Mouse (Mus musculus) neural tube, embryonic 13.5 days (tissue): ENCODE results near the gene Gm11127. TPM values are rescaled to one million over a fixed set of nuclear protein-coding genes. Genes with fewer than 3 reads are reported as not detected.
A peak's percentile ranks its signal among the peaks of the same experiment; 100 is the strongest.
"Not testable (repeated sequence)": the region's sequence is repeated elsewhere in the genome, so short reads cannot be mapped to it uniquely, and the experiment has no call there.

Source experiments
- ATAC-seq: fragments of 200-750 bp; cut with Nextera tagmentation; 2 replicates; pipeline ENCODE4 v1.8.0; 2017; ENCODE audit warnings: low read depth, mild to moderate bottlenecking, moderate TSS enrichment, moderate library complexity
- H3K27ac ChIP-seq: fragments of 300-500 bp; sonication (generic); replicated peaks from 2 replicates; pipeline ENCODE4 v1.5.1; 2015; ENCODE audit warnings: moderate library complexity, mild to moderate bottlenecking, inconsistent platforms
- H3K27me3 ChIP-seq: fragments of 300-500 bp; sonication (generic); 2 replicates; pipeline ENCODE4 v1.6.1; 2015; ENCODE audit warnings: mild to moderate bottlenecking, inconsistent platforms
- H3K36me3 ChIP-seq: fragments of 300-500 bp; sonication (generic); 2 replicates; pipeline ENCODE4 v1.6.1; 2015; ENCODE audit warnings: mild to moderate bottlenecking, inconsistent platforms
- H3K4me1 ChIP-seq: fragments of 300-500 bp; sonication (generic); replicated peaks from 2 replicates; pipeline ENCODE4 v1.6.1; 2015; ENCODE audit warnings: inconsistent platforms
- H3K4me2 ChIP-seq: fragments of 300-500 bp; sonication (generic); 2 replicates; pipeline ENCODE4 v1.6.1; 2015; ENCODE audit warnings: inconsistent platforms, mild to moderate bottlenecking, moderate library complexity
- H3K4me3 ChIP-seq: fragments of 300-500 bp; sonication (generic); 2 replicates; pipeline ENCODE4 v1.5.1; 2015; ENCODE audit warnings: mild to moderate bottlenecking, inconsistent platforms
- H3K9ac ChIP-seq: fragments of 300-500 bp; sonication (generic); 2 replicates; pipeline ENCODE4 v1.6.1; 2015; ENCODE audit warnings: moderate library complexity, mild to moderate bottlenecking, inconsistent platforms
- H3K9me3 ChIP-seq: fragments of 300-500 bp; sonication (generic); 2 replicates; pipeline ENCODE4 v1.6.1; 2016; ENCODE audit warnings: inconsistent platforms
- WGBS: fragments of 180-500 bp; shearing (Covaris S2); methylation state at CpG from one replicate; pipeline ENCODE4 v1.1.7; 2015; 5-methylcytosine and 5-hydroxymethylcytosine counted together
- polyA plus RNA-seq: library from polyadenylated mRNA; unstranded; fragments of >200 nt; fragmentation: Nextera tagmentation; extraction: Ambion mirVana; gene quantifications from 2 replicates; pipeline ENCODE4 v1.2.1, GENCODE M21; 2015

Gene Gm11127
- polyA plus RNA-seq, 1 experiment from 2014 or later: not detected

GRCm38 (mm10) chr17:36043286-36043685 lies 14.9 kb downstream of the Gm11127 start:
- 0 out of 2 replicates have a peak overlapping the region, but pooled peaks have one; percentile 45 for H3K9ac ChIP-seq
- no peak for ATAC-seq
- no peaks in the 10 kb centered on the region for H3K9me3 ChIP-seq
- peaks cover 5% of the 10 kb centered on the region for H3K4me1 ChIP-seq
- 0 out of 2 replicates have a peak, but pooled peaks cover 3% of the 10 kb centered on the region for H3K27me3 ChIP-seq
- 89% methylated on average over 3 of the region's 3 CpGs for WGBS
- no peak overlapping the region for H3K27ac ChIP-seq
- H3K36me3 ChIP-seq: no peaks in the 10 kb centered on the region
- H3K4me2 ChIP-seq: peak overlapping the region; percentile 72
- H3K4me3 ChIP-seq: peak overlapping the region; percentile 40; the same call in 1 of the 2 replicates

GRCm38 (mm10) chr17:36042610-36043169 lies 15.5 kb downstream of the Gm11127 start, which contains the start of the genes H2-T22 and Gm6034:
TSS of gene H2-T22 (minus strand) at chr17:36042747.
TSS of gene Gm6034 (plus strand) at chr17:36042961.
- WGBS: 2% methylated on average over 12 of the region's 12 CpGs
- H3K9me3 ChIP-seq, H3K27ac ChIP-seq, H3K36me3 ChIP-seq, H3K27me3 ChIP-seq, H3K4me1 ChIP-seq: not testable (repeated sequence)
- peak within 1 kb of the TSS; percentile 67 for H3K9ac ChIP-seq
- H3K4me3 ChIP-seq: peak within 1 kb of the TSS; percentile 40
- peak within 1 kb of the TSS; percentile 72 for H3K4me2 ChIP-seq
- peak; percentile 96 for ATAC-seq

- peak overlapping the region; percentile 72 for H3K4me2 ChIP-seq
- not testable (repeated sequence) for H3K4me1 ChIP-seq, H3K27me3 ChIP-seq, H3K9me3 ChIP-seq, H3K27ac ChIP-seq, H3K36me3 ChIP-seq
- peak; percentile 81 for ATAC-seq
- peak overlapping the region; percentile 40 for H3K4me3 ChIP-seq
- under 1% methylated on average over 19 of the region's 19 CpGs for WGBS
- H3K9ac ChIP-seq: peak overlapping the region; percentile 67
Observed at GRCm38 (mm10) chr17:36042055-36042454, 16.1 kb downstream of the Gm11127 start.

- H3K4me3 ChIP-seq, H3K9ac ChIP-seq, H3K4me2 ChIP-seq, H3K4me1 ChIP-seq, H3K36me3 ChIP-seq, ATAC-seq, H3K27ac ChIP-seq, H3K27me3 ChIP-seq, H3K9me3 ChIP-seq: not testable (repeated sequence)
- 80% methylated on average over 2 of the region's 2 CpGs for WGBS
Observed at GRCm38 (mm10) chr17:36040604-36041003, 17.6 kb downstream of the Gm11127 start.

GRCm38 (mm10) chr17:36036126-36036525 lies 22.0 kb downstream of the Gm11127 start:
- Histone ChIP-seq H3K27me3 (peaks cover 14% of the 10 kb centered on the region; the same call in 1 of the 2 replicates), H3K4me1 (peaks cover 15% of the 10 kb centered on the region)
- H3K9me3 ChIP-seq, H3K4me2 ChIP-seq, ATAC-seq, H3K9ac ChIP-seq, H3K27ac ChIP-seq, H3K36me3 ChIP-seq, H3K4me3 ChIP-seq: not testable (repeated sequence)
- 85% methylated on average over 13 of the region's 13 CpGs for WGBS

- H3K36me3 ChIP-seq, H3K4me2 ChIP-seq, H3K4me3 ChIP-seq, H3K9ac ChIP-seq, H3K9me3 ChIP-seq, H3K27ac ChIP-seq: not testable (repeated sequence)
- Histone ChIP-seq H3K4me1 (peaks cover 15% of the 10 kb centered on the region), H3K27me3 (peaks cover 14% of the 10 kb centered on the region; the same call in 1 of the 2 replicates)
- ATAC-seq: 0 out of 2 replicates have a peak, but pooled peaks have one; percentile 51
- 47% methylated on average over 3 of the region's 3 CpGs for WGBS
Observed at GRCm38 (mm10) chr17:36035010-36035638, 23.0 kb downstream of the Gm11127 start.

GRCm38 (mm10) chr17:36034524-36034923 lies 23.6 kb downstream of the Gm11127 start:
- not testable (repeated sequence) for H3K36me3 ChIP-seq, ATAC-seq, H3K4me3 ChIP-seq, H3K9me3 ChIP-seq, H3K27ac ChIP-seq, H3K4me2 ChIP-seq, H3K9ac ChIP-seq
- Histone ChIP-seq H3K4me1 (peaks cover 15% of the 10 kb centered on the region), H3K27me3 (peaks cover 14% of the 10 kb centered on the region; the same call in 1 of the 2 replicates)
- 65% methylated on average over 3 of the region's 3 CpGs for WGBS

GRCm38 (mm10) chr17:36032351-36032875 lies 25.8 kb downstream of the Gm11127 start, which contains the start of gene H2-T23:
TSS of gene H2-T23 (minus strand) at chr17:36032855.
- Histone ChIP-seq H3K4me2 (peak within 1 kb of the TSS; percentile 79), H3K4me3 (peak within 1 kb of the TSS; percentile 45), H3K27me3 (peaks cover 14% of the 10 kb centered on the region; the same call in 1 of the 2 replicates), H3K9ac (peak within 1 kb of the TSS; percentile 66), H3K4me1 (peaks cover 15% of the 10 kb centered on the region)
- not testable (repeated sequence) for H3K9me3 ChIP-seq, H3K27ac ChIP-seq, H3K36me3 ChIP-seq
- WGBS: 2% methylated on average over 25 of the region's 25 CpGs
- ATAC-seq: peak; percentile 28; the same call in 1 of the 2 replicates

- not testable (repeated sequence) for H3K36me3 ChIP-seq, H3K9me3 ChIP-seq, H3K27ac ChIP-seq
- ATAC-seq: peak; percentile 68
- peak overlapping the region; percentile 45 for H3K4me3 ChIP-seq
- H3K4me1 ChIP-seq: peaks cover 15% of the 10 kb centered on the region
- peak overlapping the region; percentile 79 for H3K4me2 ChIP-seq
- H3K9ac ChIP-seq: peak overlapping the region; percentile 66
- under 1% methylated on average over 40 of the region's 40 CpGs for WGBS
- H3K27me3 ChIP-seq: peaks cover 14% of the 10 kb centered on the region; the same call in 1 of the 2 replicates
Observed at GRCm38 (mm10) chr17:36031583-36032331, 26.4 kb downstream of the Gm11127 start.

- H3K36me3 ChIP-seq, H3K9me3 ChIP-seq, H3K27ac ChIP-seq: not testable (repeated sequence)
- Histone ChIP-seq H3K9ac (peak overlapping the region; percentile 45; the same call in 1 of the 2 replicates), H3K4me2 (peak overlapping the region; percentile 79), H3K4me1 (peaks cover 22% of the 10 kb centered on the region), H3K4me3 (peak overlapping the region; percentile 45), H3K27me3 (peaks cover 14% of the 10 kb centered on the region; the same call in 1 of the 2 replicates)
- peak; percentile 42 for ATAC-seq
- 39% methylated on average over 8 of the region's 8 CpGs for WGBS
Observed at GRCm38 (mm10) chr17:36030703-36031582, 27.2 kb downstream of the Gm11127 start.

- H3K4me1 ChIP-seq: peaks cover 24% of the 10 kb centered on the region
- H3K27ac ChIP-seq, H3K4me2 ChIP-seq, ATAC-seq, H3K9me3 ChIP-seq, H3K36me3 ChIP-seq, H3K9ac ChIP-seq, H3K4me3 ChIP-seq: not testable (repeated sequence)
- peaks cover 14% of the 10 kb centered on the region; the same call in 1 of the 2 replicates for H3K27me3 ChIP-seq
- WGBS: 82% methylated on average over 3 of the region's 4 CpGs
Observed at GRCm38 (mm10) chr17:36030046-36030702, 28.0 kb downstream of the Gm11127 start.
